Mouse (Mus musculus) C2C12 (cell line): ENCODE measurements at regions not wholly inside any gene's neighbourhood (a gene's known extent, or its start where the extent isn't known, plus 50 kb on each side); places are given as distances from the start of the nearest gene placed in this dataset.

ENCODE experiments used
- H3K27me3 ChIP-seq: one replicate; pipeline ENCODE4 v1.6.1; 2011; ENCODE audit not compliant: control insufficient read depth, insufficient read depth, insufficient read length
- H3K36me3 ChIP-seq: one replicate; pipeline ENCODE4 v1.6.1; 2011; ENCODE audit not compliant: control insufficient read depth, insufficient read depth
- H3K4me3 ChIP-seq: one replicate; pipeline ENCODE4 v1.5.1; 2011; ENCODE audit warnings: mild to moderate bottlenecking, control low read depth; ENCODE audit not compliant: poor library complexity, insufficient read depth, severe bottlenecking
- H3K79me2 ChIP-seq: one replicate; pipeline ENCODE4 v1.6.1; 2011; ENCODE audit not compliant: control insufficient read depth, insufficient read depth
- H3K79me3 ChIP-seq: one replicate; pipeline ENCODE4 v1.6.1; 2011; ENCODE audit warnings: low read depth, control low read depth
- H3ac ChIP-seq: one replicate; pipeline ENCODE3; 2011; ENCODE audit warnings: low read depth; ENCODE audit not compliant: control insufficient read depth, insufficient read length
- CEBPB ChIP-seq: IDR thresholded peaks from one replicate; pipeline ENCODE4 v1.6.1; 2011; ENCODE audit warnings: low read depth, mild to moderate bottlenecking, control low read depth, moderate library complexity
- CTCF ChIP-seq: IDR thresholded peaks from one replicate; pipeline ENCODE4 v1.5.1; 2011; ENCODE audit not compliant: control insufficient read depth, insufficient read depth, insufficient read length
- FOSL1 ChIP-seq: IDR thresholded peaks from one replicate; pipeline ENCODE4 v1.8.0; 2011; ENCODE audit warnings: mild to moderate bottlenecking, low read length; ENCODE audit not compliant: poor library complexity, insufficient read depth, severe bottlenecking
- MAX ChIP-seq: IDR thresholded peaks from one replicate; pipeline ENCODE4 v1.6.1; 2011; ENCODE audit warnings: mild to moderate bottlenecking, control low read depth
- MYOD1 ChIP-seq: IDR thresholded peaks from one replicate; pipeline ENCODE4 v1.6.1; 2011; ENCODE audit warnings: low read depth; ENCODE audit not compliant: control insufficient read depth, insufficient read length
- MYOG ChIP-seq: IDR thresholded peaks from one replicate; pipeline ENCODE4 v1.6.1; 2011; ENCODE audit not compliant: control insufficient read depth, insufficient read length; ENCODE audit errors: extremely low read depth
- USF1 ChIP-seq: IDR thresholded peaks from one replicate; pipeline ENCODE4 v1.6.1; 2011; ENCODE audit warnings: low read depth, mild to moderate bottlenecking, control low read depth, moderate library complexity

DNA sequence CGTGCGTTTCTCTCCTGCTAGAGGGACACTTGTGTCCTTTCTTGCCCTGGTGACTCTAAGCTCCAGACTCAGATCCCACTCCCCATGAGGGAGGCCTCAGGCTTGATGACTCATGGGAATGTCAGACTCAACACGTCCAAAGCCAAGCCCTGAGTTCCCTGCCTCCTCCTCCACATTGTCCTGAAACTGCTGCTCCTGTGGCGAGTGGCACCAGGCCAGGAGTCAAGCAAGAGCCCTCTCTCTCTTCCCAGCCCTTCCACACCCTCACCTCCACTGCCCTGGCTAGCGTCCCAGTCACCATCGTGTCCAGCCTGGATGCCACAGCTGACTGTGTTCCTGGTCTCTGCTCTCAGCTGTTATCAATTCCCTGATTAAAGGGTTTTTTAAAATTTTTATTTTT is 83.4 kb downstream of the Zfp706 start:
- H3K27me3 ChIP-seq = no peaks in the 10 kb centered on the region
- H3ac ChIP-seq = no peak overlapping the region
- H3K36me3 ChIP-seq = no peaks in the 10 kb centered on the region
- H3K79me3 ChIP-seq = no peaks in the 10 kb centered on the region
- TF ChIP-seq MYOD1 = peak; percentile 59
- TF ChIP-seq FOSL1 = peak; percentile 59
- TF ChIP-seq CEBPB = no peak
- TF ChIP-seq CTCF = no peak
- no peak for TF ChIP-seq USF1
- TF ChIP-seq MYOG = no peak
- peak; percentile 77 for TF ChIP-seq MAX
- no peaks in the 10 kb centered on the region for H3K79me2 ChIP-seq
- H3K4me3 ChIP-seq = no peak overlapping the region

DNA sequence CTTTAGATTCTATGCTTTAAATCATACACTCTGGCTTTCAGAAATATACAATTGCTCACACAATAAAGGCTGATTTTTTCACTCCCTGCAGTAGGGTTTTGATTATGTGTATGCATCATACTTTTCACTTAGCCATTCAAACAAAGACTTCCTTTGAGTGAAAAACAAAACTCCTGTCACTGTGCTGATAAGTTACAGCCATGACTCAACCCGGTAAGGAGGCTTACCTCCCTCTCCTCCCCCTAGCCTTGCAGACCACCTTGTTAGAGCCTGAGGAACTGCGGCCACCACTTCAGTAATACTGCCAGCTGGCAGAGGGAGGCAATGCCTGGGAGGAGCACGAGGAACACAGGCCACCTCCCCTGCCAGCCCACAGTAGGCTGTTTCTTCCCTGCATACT is 86.2 kb downstream of the Zfp706 start:
- no peaks in the 10 kb centered on the region for H3K27me3 ChIP-seq
- H3K79me2 ChIP-seq = no peaks in the 10 kb centered on the region
- no peaks in the 10 kb centered on the region for H3K79me3 ChIP-seq
- H3ac ChIP-seq = no peak overlapping the region
- TF ChIP-seq CTCF = no peak
- TF ChIP-seq CEBPB = no peak
- peak; percentile 18 for TF ChIP-seq FOSL1
- TF ChIP-seq MYOG = no peak
- TF ChIP-seq USF1 = no peak
- no peak for TF ChIP-seq MAX
- no peak for TF ChIP-seq MYOD1
- H3K4me3 ChIP-seq = no peak overlapping the region
- no peaks in the 10 kb centered on the region for H3K36me3 ChIP-seq

- Histone ChIP-seq H3K27me3 (no peaks in the 10 kb centered on the region), H3K4me3 (no peak overlapping the region), H3K79me2 (no peaks in the 10 kb centered on the region), H3K36me3 (no peaks in the 10 kb centered on the region), H3ac (no peak overlapping the region), H3K79me3 (no peaks in the 10 kb centered on the region)
- TF ChIP-seq CTCF = no peak
- no peak for TF ChIP-seq MAX
- no peak for TF ChIP-seq USF1
- TF ChIP-seq CEBPB = no peak
- TF ChIP-seq FOSL1 = no peak
- TF ChIP-seq MYOD1 = no peak
- TF ChIP-seq MYOG = no peak
These were observed 86.7 kb downstream of the Zfp706 start for GRCm38 (mm10) chr15:36920886-36921285.

GRCm38 (mm10) chr15:36919704-36920103 is 87.9 kb downstream of the Zfp706 start:
- Histone ChIP-seq H3K27me3 (no peaks in the 10 kb centered on the region), H3ac (no peak overlapping the region), H3K79me3 (no peaks in the 10 kb centered on the region), H3K4me3 (no peak overlapping the region), H3K36me3 (no peaks in the 10 kb centered on the region), H3K79me2 (no peaks in the 10 kb centered on the region)
- no peak for TF ChIP-seq USF1
- TF ChIP-seq MAX = no peak
- no peak for TF ChIP-seq MYOD1
- no peak for TF ChIP-seq MYOG
- no peak for TF ChIP-seq CEBPB
- TF ChIP-seq CTCF = no peak
- no peak for TF ChIP-seq FOSL1

DNA sequence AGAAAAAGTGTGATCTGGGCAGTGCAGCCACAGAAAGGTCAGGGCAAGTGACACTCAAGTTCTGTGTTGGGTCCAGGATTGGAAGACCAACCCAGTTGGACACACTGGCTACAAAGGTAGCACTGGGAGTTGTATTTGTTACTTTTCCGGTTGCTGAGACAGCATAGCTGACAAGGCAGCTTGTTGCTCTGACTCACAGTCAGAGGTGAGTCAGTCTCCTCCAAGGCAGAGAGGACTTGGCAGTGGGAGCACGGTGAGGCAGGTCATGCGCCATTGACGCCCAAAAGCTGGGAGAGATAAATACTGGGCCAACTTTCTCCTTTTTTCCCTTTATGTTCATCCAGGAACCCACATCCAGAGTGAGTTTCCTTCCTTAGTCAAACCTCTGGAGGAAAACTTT is 88.4 kb downstream of the Zfp706 start:
- TF ChIP-seq MYOG (no peak), MAX (peak; percentile 91), FOSL1 (peak; percentile 73), USF1 (peak; percentile 28), MYOD1 (no peak), CTCF (no peak), CEBPB (no peak)
- H3K79me2 ChIP-seq = no peaks in the 10 kb centered on the region
- H3K36me3 ChIP-seq = no peaks in the 10 kb centered on the region
- H3K27me3 ChIP-seq = no peaks in the 10 kb centered on the region
- no peak overlapping the region for H3ac ChIP-seq
- H3K79me3 ChIP-seq = no peaks in the 10 kb centered on the region
- H3K4me3 ChIP-seq = no peak overlapping the region

- no peaks in the 10 kb centered on the region for H3K79me2 ChIP-seq
- no peak overlapping the region for H3ac ChIP-seq
- no peak overlapping the region for H3K4me3 ChIP-seq
- TF ChIP-seq MAX (no peak), USF1 (no peak), MYOD1 (no peak), MYOG (no peak), FOSL1 (no peak), CEBPB (no peak), CTCF (no peak)
- H3K36me3 ChIP-seq = no peaks in the 10 kb centered on the region
- H3K79me3 ChIP-seq = no peaks in the 10 kb centered on the region
- no peaks in the 10 kb centered on the region for H3K27me3 ChIP-seq
These were observed 90.6 kb downstream of the Zfp706 start for GRCm38 (mm10) chr15:36916998-36917397.
